Mouse (Mus musculus): ENCODE measurements at regions not wholly inside any gene's neighbourhood (a gene's known extent, or its start where the extent isn't known, plus 50 kb on each side); places are given as distances from the start of the nearest gene placed in this dataset.

DNA sequence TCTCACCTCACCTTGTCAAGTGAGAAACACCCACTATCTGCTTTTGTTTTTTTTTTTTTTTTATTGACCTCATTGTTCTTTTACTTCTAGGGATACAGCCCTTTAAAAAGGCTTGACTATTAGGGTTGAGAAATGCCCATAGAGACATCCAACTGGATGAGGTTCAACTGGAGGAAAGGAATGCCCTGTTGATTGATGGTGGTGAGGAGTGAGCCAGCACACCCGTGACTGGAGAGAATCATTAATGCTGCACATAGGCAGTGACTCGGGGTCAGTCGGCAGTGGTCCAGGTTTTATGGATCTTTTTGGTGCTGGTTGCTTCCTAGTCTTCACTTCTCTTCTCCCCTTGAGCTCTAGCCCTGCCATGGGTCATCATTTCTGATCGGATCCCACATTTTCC lies 82.9 kb upstream of the Cryz start:
- DNase-seq = no peak

- DNase-seq = no peak
Measured at GRCm38 (mm10) chr3:154510160-154510559, 86.4 kb upstream of the Cryz start.

GRCm38 (mm10) chr3:154509394-154509793 lies 87.1 kb upstream of the Cryz start:
- DNase-seq = no peak

DNA sequence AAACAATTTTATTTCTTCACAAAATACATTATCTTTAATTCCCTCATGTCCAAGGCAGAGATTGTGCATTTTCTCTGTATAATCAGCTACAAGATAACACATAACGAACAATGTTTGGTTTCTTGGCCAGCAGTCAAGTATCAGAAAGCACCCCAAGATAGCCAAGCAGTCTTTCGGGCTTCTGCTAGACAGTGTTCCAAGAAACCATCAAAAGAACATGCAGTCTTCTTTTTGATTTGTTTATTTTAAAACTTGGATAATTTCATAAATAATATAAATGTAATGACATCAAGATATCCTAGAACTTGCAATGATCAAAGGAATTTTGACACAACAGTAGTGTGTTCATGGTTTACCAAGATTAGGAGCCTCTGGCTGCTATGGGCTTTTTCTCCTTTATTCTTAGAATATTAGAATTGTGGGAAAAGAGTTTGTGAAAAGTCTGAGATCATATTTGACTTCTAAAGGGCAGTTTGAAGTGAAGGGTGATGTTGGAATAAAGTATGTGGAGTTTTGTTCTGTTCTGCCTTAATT lies 103.1 kb upstream of the Cryz start:
- DNase-seq = no peak

DNA sequence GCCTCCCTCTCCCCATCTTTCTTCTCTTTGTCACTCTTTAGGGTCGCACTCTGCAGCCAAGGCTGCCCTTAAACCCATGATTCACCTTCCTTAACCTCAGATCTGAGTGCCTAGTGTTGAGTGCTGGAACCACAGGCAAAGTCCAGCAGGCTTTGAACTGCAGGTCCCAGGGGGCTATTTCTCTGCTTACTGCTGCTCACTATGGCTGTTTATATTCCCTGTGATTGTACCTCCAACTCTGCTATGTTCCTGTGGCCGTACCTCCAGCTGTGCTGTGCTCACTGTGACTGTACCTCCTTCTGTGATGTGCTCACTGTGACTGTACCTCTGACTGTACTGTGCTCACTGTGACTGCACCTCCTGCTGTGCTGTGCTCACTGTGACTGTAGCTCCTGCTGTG lies 124.1 kb upstream of the Cryz start:
- no peak for DNase-seq

GRCm38 (mm10) chr3:154467581-154468374 lies 128.7 kb upstream of the Cryz start:
- DNase-seq = peak; percentile 47

DNA sequence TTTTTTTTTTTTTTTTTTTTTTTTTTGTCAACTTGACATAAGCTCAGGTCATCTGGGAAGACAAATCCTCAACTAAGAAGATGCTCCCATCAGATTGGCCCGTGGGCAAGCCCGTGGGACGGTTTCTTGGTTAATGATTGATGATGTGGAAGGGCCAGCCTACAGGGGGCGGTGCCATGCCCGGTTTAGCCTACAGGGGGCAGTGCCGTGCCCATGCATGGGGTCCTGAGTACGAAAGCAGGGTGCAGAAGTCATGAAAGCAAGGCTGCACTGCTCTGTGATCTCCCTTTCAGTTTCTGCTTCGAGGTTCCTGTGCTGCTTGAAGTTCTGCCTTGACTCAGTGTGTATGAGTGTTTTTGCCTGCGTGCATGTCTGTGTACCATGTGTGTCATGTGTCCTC lies 127.7 kb upstream of the Lhx8 start:
- DNase-seq = no peak

DNA sequence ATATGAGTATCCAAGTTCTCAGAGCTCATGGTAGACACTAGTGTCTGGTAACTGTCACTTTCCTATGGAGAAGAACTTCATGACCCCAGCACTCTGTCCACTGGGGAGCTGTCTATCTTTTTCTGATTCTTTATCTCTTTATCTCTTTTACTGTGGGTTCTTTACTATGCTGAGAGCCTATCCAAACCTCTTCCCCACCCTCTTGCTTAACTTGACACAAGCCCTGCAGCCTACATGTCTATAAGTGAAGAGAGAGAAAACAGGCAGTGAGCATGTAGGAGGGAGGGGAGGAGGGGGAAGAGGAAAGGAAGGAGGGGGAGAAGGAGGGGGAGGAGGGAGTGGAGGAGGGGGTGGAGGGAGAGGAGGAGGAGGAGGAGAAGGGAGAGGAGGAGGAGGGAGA lies 122.6 kb upstream of the Lhx8 start:
- no peak for DNase-seq

DNA sequence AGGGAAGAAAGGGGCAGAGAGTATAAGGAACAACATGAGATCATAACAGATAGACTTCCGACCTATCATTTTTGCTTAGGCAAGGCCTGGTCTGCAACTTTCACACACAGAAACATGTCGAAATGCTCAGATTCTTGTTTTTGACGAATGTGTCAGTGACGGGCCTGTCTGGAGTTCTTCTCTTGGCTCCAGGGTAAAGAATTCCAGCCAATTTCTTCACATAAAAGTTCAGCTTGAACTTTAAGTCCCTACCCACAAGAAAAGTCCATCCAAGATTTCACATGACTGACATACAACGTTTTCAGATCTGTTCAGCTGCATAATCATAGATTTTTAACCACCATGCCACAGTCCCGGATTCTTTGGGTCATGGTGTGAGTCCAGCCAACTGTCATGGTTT lies 122.1 kb upstream of the Lhx8 start:
- DNase-seq = no peak

- no peak for DNase-seq
Measured at GRCm38 (mm10) chr3:154451169-154451568, 120.7 kb upstream of the Lhx8 start.

GRCm38 (mm10) chr3:154443351-154444075 lies 113.1 kb upstream of the Lhx8 start:
- no peak for DNase-seq

- no peak for DNase-seq
Measured at GRCm38 (mm10) chr3:154441454-154441853, 111.0 kb upstream of the Lhx8 start.

DNA sequence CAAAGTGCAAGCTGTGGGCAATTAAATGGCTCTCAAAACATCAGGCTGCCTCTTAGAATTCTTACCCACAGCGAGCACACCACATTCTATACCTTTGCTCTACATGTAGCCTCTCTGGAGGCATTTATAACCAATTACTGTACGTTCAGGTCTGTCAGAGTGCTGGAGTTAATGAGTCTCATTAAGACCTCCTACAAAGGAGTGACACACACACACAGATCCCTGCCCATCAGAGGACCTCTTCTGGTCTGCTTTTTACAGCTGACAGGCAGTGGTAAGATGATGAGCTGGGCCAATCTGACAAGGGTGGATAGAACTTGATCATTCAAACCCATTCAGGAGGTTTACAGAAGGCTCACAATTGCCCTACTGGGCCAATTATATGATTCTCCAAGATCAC lies 110.4 kb upstream of the Lhx8 start:
- DNase-seq = no peak

GRCm38 (mm10) chr3:154430856-154431255 lies 100.4 kb upstream of the Lhx8 start:
- no peak for DNase-seq

- DNase-seq = no peak
Measured at GRCm38 (mm10) chr3:154429666-154430065, 99.2 kb upstream of the Lhx8 start.

DNA sequence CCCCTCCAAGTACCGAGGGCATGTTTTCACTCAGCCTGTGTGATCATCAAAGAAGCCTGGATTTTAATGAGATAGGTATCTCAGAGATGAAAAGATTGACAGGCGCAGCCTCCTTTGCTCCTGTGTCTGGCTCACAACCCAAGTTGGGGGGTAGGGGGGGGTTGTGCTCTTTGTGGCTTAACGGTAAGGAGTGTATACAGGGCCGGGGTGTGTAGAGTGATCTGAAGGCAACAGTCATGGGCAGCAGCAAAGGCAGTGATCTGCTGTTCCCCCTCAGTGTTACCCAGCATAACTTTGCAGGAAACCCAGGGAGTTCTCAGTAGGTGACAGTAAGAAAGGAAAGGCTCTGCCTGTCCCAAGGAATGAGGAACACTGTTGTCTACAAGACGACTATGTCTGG lies 94.1 kb upstream of the Lhx8 start:
- no peak for DNase-seq

DNA sequence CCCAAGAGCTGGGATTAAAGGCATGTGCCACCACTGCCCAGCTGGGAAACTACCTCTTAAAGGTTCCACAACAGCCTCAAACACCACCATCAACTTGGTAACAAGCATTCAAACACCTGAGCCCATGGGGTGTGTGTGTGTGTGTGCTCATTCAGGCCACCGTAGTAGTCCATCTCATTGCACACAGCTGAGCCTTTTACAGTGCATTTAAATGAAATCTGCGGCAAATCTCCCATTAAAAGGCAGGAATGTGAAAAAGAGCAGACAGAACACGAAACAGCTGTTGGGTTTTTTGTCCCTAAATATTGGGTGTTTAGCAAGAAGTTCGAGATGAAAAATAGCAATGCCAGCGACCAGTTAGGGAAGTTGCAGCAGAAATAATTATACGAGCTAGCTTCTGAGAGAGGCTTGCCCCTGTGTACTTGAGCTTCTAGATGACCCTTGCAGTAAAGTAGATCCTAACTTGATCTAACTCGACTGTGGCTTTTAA lies 91.0 kb upstream of the Lhx8 start:
- no peak for DNase-seq

GRCm38 (mm10) chr3:154418177-154418832 lies 87.8 kb upstream of the Lhx8 start:
- DNase-seq = no peak

DNA sequence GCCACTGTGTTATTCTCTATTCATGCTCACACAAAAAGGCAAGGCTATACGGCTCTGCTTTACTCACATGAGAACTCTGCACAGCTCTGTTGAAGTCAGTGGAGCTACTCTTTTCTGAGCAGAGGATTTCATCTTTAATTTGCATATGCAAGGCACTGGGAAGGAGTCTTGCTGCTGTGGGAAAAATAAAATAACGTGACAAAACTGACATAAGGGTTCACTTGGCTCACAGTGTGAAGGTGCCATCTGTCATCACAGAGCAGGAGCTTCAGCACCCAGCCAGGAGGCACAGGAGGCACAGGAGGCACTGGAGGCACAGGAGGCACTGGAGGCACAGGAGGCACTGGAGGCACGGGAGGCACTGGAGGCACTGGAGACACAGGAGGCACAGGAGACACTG lies 83.9 kb upstream of the Lhx8 start:
- no peak for DNase-seq

GRCm38 (mm10) chr3:154410292-154410691 lies 79.8 kb upstream of the Lhx8 start:
- no peak for DNase-seq

DNA sequence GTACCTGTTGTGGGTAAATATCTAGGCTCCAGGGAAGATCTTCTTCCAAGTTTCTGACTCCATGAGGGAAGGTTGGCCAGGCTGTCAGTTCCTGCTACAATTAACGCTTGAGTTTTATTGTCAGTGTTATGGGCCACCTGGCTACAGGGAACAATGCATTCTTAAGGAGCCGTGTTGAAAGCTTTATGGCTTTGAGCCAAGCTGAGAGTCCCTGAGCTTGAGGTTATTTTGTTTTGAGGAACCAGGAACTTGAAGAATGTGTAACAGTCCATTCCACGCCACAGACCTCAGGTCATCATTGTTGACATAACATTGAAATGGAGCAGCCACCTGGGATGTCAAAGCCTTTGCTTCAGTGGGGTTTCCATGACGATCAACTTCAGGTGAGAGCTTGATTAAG lies 71.6 kb upstream of the Lhx8 start:
- DNase-seq = no peak

DNA sequence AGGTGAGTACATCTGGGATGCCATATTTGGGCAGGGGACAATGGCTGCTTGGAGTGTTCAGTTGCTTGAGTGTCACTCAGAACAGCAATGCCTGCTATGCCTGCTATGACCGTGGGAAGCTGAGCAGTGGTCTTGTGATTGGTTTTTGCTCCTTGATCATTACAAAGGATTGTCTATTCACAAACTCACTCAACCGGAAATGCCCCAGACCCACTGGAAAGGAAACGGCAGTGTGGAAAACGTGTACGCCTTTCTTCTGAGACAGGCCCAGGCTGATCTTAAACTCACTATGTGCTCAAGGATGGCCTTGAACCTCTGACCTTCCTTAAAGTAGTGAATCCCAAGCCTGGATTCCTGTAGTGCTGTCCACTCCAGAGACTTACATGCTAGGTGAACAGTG lies 63.2 kb upstream of the Lhx8 start:
- no peak for DNase-seq

DNA sequence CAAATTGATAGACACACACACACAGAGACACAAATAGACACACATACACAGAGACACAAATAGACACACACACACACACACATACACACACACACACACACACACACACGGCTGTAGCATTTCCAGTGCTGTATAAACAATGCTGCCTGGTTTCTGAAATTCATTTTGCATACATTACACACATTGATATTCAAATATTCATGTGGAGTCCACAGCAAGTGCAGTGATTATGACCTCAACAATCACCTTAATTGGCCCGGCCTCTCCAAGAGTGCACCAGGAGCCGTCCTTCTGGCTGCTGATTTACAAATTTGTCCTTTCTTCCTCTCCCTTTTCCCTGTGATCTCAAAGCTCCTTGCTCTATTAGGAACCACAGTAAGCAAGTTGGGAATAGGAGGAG lies 61.2 kb upstream of the Lhx8 start:
- DNase-seq = no peak
